In the genomic region with DNA sequence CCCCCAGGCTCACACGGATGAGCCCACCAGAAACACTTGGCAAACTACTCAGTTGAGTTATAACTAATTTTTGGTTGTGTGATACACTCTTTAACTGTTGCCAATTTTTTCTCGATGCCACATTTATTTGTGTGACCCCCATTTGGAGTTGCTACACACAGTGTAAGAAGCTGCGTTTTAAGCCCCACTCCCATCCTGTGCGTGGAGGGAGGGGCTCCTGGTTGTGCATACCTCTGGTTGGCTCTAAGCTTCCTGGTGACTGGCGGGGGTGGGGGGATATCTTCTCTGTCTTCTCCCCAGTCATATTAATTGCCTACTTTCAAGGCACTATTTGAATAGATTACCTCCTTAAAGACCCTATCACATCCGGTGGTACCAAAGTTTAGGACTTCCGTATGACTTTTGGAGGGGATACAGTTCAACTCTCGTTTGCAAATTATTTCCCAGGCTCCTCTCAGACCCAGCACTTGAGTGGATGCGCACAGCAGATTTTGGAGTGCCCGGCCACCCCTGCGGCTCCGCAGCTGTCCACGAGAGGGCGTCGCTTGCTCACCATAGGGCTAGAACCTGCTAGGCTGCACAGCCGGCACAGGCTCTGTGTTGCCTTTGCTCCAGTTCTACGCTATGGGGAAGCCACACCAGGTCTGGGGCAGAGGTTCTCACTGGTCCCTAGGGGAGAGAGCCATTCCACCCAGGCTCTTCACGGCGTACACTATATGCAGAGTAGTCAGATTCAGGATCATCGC, we compare ENCODE assay signal across 8 mouse cellular contexts.
DNase-seq lines count a peak whose midpoint lies in the region; ATAC-seq and TF ChIP-seq lines count a peak whose summit lies in the region.

No protein-coding gene starts in this region.

- no peak for TF ChIP-seq POLR2A in MEL (IDR thresholded peaks at IDR 0.05; ENCODE audit: control insufficient read depth in 1 of 2, insufficient read depth in 1 of 2, low read depth in 1 of 2, low read length in 2 of 2, poor library complexity in 1 of 2)

- TF ChIP-seq RAD21 in MEL (IDR thresholded peaks at IDR 0.05; ENCODE audit: low read depth, low read length), result peak; percentile 91

- TF ChIP-seq EP300 in MEL (IDR thresholded peaks at IDR 0.05; ENCODE audit: low read depth in 1 of 2, low read length in 2 of 2), result no peak
- TF ChIP-seq EP300 in lung, postnatal 0 days (IDR thresholded peaks at IDR 0.05), result no peak

- H3K4me2 ChIP-seq in lung, postnatal 0 days (replicated peaks; ENCODE audit: low read depth, low read length), result no peak overlapping the region

- H3K79me2 ChIP-seq in MEL (ENCODE audit: control insufficient read depth, insufficient read depth, low read length, poor library complexity), result no peaks in the 10 kb centered on the region

- H3K9ac ChIP-seq in MEL (ENCODE audit: control insufficient read depth, low read depth, low read length, poor library complexity, severe bottlenecking), result no peak overlapping the region
- no peak overlapping the region for H3K9ac ChIP-seq in lung, postnatal 0 days (replicated peaks; ENCODE audit: low read depth)

- H3K9me3 ChIP-seq in MEL (replicated peaks; ENCODE audit: insufficient read depth, low read length), result no peaks in the 10 kb centered on the region
- H3K9me3 ChIP-seq in hindbrain, embryonic 10.5 days, result no peaks in the 10 kb centered on the region
- H3K9me3 ChIP-seq in lung, postnatal 0 days (ENCODE audit: low read length), result no peaks in the 10 kb centered on the region

- H3K4me3 ChIP-seq in MEL (ENCODE audit: control insufficient read depth in 1 of 2, insufficient read depth in 1 of 2, low read depth in 2 of 2, low read length in 2 of 2), result no peak overlapping the region
- H3K4me3 ChIP-seq in hindbrain, embryonic 10.5 days, result 0 out of 2 replicates have a peak overlapping the region, but pooled peaks have one; percentile 23
- no peak overlapping the region for H3K4me3 ChIP-seq in lung, postnatal 0 days (ENCODE audit: low read depth, low read length)

- no peaks in the 10 kb centered on the region for H3K36me3 ChIP-seq in MEL (ENCODE audit: control insufficient read depth in 1 of 2, insufficient read depth in 2 of 2, low read length in 2 of 2)
- no peaks in the 10 kb centered on the region for H3K36me3 ChIP-seq in hindbrain, embryonic 10.5 days
- H3K36me3 ChIP-seq in lung, postnatal 0 days (ENCODE audit: insufficient read depth, low read length), result no peaks in the 10 kb centered on the region

- H3K27me3 ChIP-seq in MEL (ENCODE audit: control insufficient read depth in 1 of 2, insufficient read depth in 2 of 2, low read length in 2 of 2), result peaks cover 0 to 2% of the 10 kb centered on the region in 2 experiments; a peak in 1 of 4 replicates
- no peaks in the 10 kb centered on the region for H3K27me3 ChIP-seq in hindbrain, embryonic 10.5 days (ENCODE audit: insufficient read depth, poor library complexity, severe bottlenecking)
- no peaks in the 10 kb centered on the region for H3K27me3 ChIP-seq in lung, postnatal 0 days (replicated peaks; ENCODE audit: insufficient read depth, low read length)

- DNase-seq in MEL (ENCODE audit: low read depth, low spot score), result peak; percentile 64
- DNase-seq in cerebellum, adult 8-10 months, result peak; percentile 80
- peak; percentile 45 to 92 for DNase-seq in frontal cortex, adult 2 months (ENCODE audit: extremely low spot score in 1 of 2, low spot score in 1 of 2)
- DNase-seq in hindbrain, embryonic 10.5 days (ENCODE audit: low spot score), result peak; percentile 89
- DNase-seq in layer of hippocampus, adult 9-11 months, result peak; percentile 70
- peak; percentile 82 for DNase-seq in lung, postnatal 0 days (ENCODE audit: low spot score)
- DNase-seq in retina, postnatal 1 day, result peak; percentile 83
- peak; percentile 94 for DNase-seq in thymus, postnatal 4 days

- H3K4me1 ChIP-seq in MEL (ENCODE audit: control insufficient read depth in 1 of 2, insufficient read depth in 2 of 2, low read length in 2 of 2), result no peaks in the 10 kb centered on the region
- H3K4me1 ChIP-seq in hindbrain, embryonic 10.5 days (replicated peaks), result peaks cover 10% of the 10 kb centered on the region
- H3K4me1 ChIP-seq in lung, postnatal 0 days (ENCODE audit: insufficient read depth, low read depth, low read length), result no peaks in the 10 kb centered on the region

- peak; percentile 89 for ATAC-seq in lung, postnatal 0 days

- peak; percentile 82 to 95 (median 88) for TF ChIP-seq CTCF in MEL (IDR thresholded peaks at IDR 0.05 in 2 of 3, conservative IDR thresholded peaks at IDR 0.05 in 1 of 3; ENCODE audit: control insufficient read depth in 1 of 3, insufficient read depth in 1 of 3, low read depth in 2 of 3, low read length in 3 of 3, poor library complexity in 1 of 3, severe bottlenecking in 1 of 3)
- TF ChIP-seq CTCF in lung, postnatal 0 days (IDR thresholded peaks at IDR 0.05), result peak; percentile 97

- WGBS in hindbrain, embryonic 10.5 days, result 11% methylated on average over 20 of the region's 20 CpGs
- 9% methylated on average over 20 of the region's 20 CpGs for WGBS in lung, postnatal 0 days

- no peak overlapping the region for H3K27ac ChIP-seq in MEL (ENCODE audit: control insufficient read depth, low read depth, low read length)
- H3K27ac ChIP-seq in hindbrain, embryonic 10.5 days, result no peak overlapping the region; the same call in 1 of the 2 replicates
- H3K27ac ChIP-seq in lung, postnatal 0 days (ENCODE audit: low read length), result no peak overlapping the region

TF ChIP-seq in MEL, 35 proteins besides CTCF, POLR2A, EP300 and RAD21:
- no peak for TF ChIP-seq ZNF384 (IDR thresholded peaks at IDR 0.05; ENCODE audit: low read depth, low read length)
- no peak for TF ChIP-seq USF1 (IDR thresholded peaks at IDR 0.05; ENCODE audit: low read depth, low read length)
- TF ChIP-seq SIN3A (IDR thresholded peaks at IDR 0.05; ENCODE audit: low read length), result no peak
- TF ChIP-seq ZC3H11A (IDR thresholded peaks at IDR 0.05; ENCODE audit: low read depth, low read length), result peak; percentile 88
- peak; percentile 93 for TF ChIP-seq SMC3 (IDR thresholded peaks at IDR 0.05; ENCODE audit: low read depth, low read length)
- no peak for TF ChIP-seq ELF1 (IDR thresholded peaks at IDR 0.05; ENCODE audit: low read depth, low read length)
- no peak for TF ChIP-seq GATA1 (IDR thresholded peaks at IDR 0.05; ENCODE audit: low read depth, low read length)
- TF ChIP-seq ZKSCAN1 (IDR thresholded peaks at IDR 0.05; ENCODE audit: low read depth, low read length), result no peak
- TF ChIP-seq NELFE (IDR thresholded peaks at IDR 0.05; ENCODE audit: low read depth, low read length), result no peak
- no peak for TF ChIP-seq MEF2A (IDR thresholded peaks at IDR 0.05; ENCODE audit: extremely low read depth, insufficient replicate concordance, low read depth, low read length, poor library complexity, severe bottlenecking)
- no peak for TF ChIP-seq MAZ (IDR thresholded peaks at IDR 0.05; ENCODE audit: low read depth, low read length)
- TF ChIP-seq USF2 (IDR thresholded peaks at IDR 0.05; ENCODE audit: borderline replicate concordance in 1 of 2, insufficient read depth in 1 of 2, low read depth in 1 of 2, low read length in 2 of 2), result no peak
- TF ChIP-seq CHD2 (IDR thresholded peaks at IDR 0.05; ENCODE audit: low read length), result no peak
